Comparison of ENCODE assay signal across 22 mouse cellular contexts in the genomic region with DNA sequence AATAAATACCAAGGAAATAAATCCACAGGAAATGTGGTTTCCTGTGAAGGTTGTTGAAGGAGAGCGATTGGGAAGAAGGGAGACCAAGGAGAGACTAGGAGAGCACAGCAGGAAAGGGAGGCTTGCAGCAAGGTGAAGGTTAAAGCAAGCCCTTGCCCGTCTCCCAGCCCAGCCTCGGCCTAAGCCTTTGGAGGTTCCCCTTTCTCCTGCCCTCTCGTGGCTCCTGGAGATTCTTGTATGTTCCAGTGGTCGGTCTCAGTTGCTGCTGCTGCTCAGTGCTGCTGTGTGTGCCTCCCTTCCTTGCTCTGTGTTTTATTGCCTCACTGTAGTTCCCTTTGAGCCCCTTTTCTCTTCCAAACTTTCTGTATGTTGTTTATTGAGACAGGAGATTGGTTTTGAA. TPM values are rescaled to one million over a fixed set of nuclear protein-coding genes. Genes with fewer than 3 reads are reported as not detected.
DNase-seq lines count a peak whose midpoint lies in the region; ATAC-seq and TF ChIP-seq lines count a peak whose summit lies in the region.
"Had no signal": no experiment of that assay in that cellular context is flagged by ENCODE, and none has a peak within 500 bp of the region (broad histone marks: within the 10 kb centered on the region; RNA-seq: fewer than 3 reads in every experiment).

No protein-coding gene starts in this region.

- ATAC-seq in megakaryocyte progenitor cell, adult 5-6 weeks (replicated peaks; ENCODE audit: poor library complexity): peak; percentile 72
- ATAC-seq: forebrain, embryonic 14.5 days; hindbrain, postnatal 0 days; intestine, embryonic 15.5 days had no signal

- intact Hi-C loops in gastrocnemius, adult 2 months (cut with DNase I): no loop called here

- H3K4me3 ChIP-seq in gastrocnemius, adult 2 months: no peak overlapping the region
- H3K4me3 ChIP-seq: hindbrain, embryonic 12.5 days; intestine, embryonic 15.5 days; liver, embryonic 13.5 days; lung, embryonic 15.5 days had no signal

- DNase-seq in gastrocnemius, adult 2 months: no peak
- no peak for DNase-seq in gastrocnemius, postnatal 4 days (ENCODE audit: low spot score in 2 of 2)
- DNase-seq in kidney, postnatal 4 days: peak; percentile 23 to 31
- DNase-seq in kidney, adult 8-10 months: no peak
- DNase-seq in lung, postnatal 10 days: peak; percentile 23
- DNase-seq in lung, adult 18-20 months: no peak
- DNase-seq in T-cell, adult 2 months (ENCODE audit: low spot score): no peak
- DNase-seq: adrenal gland, postnatal 36 days; cerebellum, adult 18-20 months; cerebellum, postnatal 10 days; kidney, adult 2 months; kidney, postnatal 10 days; left cerebral cortex, postnatal 4 days; liver, embryonic 13.5 days; midbrain, embryonic 14.5 days; thymus, postnatal 4 days had no signal

- H3K27ac ChIP-seq in gastrocnemius, adult 2 months: peak overlapping the region; percentile 12; the same call in 1 of the 2 replicates
- H3K27ac ChIP-seq: hindbrain, embryonic 12.5 days; hindbrain, postnatal 0 days; intestine, embryonic 15.5 days; liver, embryonic 13.5 days; lung, embryonic 15.5 days had no signal

- no peak for TF ChIP-seq CTCF in gastrocnemius, adult 2 months (IDR thresholded peaks at IDR 0.05)

RNA-seq across cellular contexts. Expression of a gene that starts 42.4 kb away (rescaled TPM):
- total RNA-seq in gastrocnemius, adult 2 months (2021): 10 to 100 TPM; 42.0 to 52.7 TPM
- 10 to 100 TPM; 52.3 to 58.3 TPM for total RNA-seq in gastrocnemius, postnatal 4 days (2021)
- 47.0 and 47.4 TPM in 2 replicates for total RNA-seq in megakaryocyte progenitor cell, adult 5-6 weeks (2015)
- 37.5 and 38.1 TPM in 2 replicates for total RNA-seq in megakaryocyte progenitor cell, adult 5-6 weeks (2017)

Comparison
In these comparisons a context has a peak if more than half of its experiments do, and no peak if none do; other contexts are left out.
1. DNase-seq: peak in kidney, postnatal 4 days (2 of 2) and lung, postnatal 10 days (single experiment); none in gastrocnemius, adult 2 months (single experiment), gastrocnemius, postnatal 4 days (0 of 2), kidney, adult 8-10 months (0 of 2), lung, adult 18-20 months (0 of 2) and T-cell, adult 2 months (single experiment).